Mouse (Mus musculus): ENCODE measurements around the gene BC048562. TPM values are rescaled to one million over a fixed set of nuclear protein-coding genes. Genes with fewer than 3 reads are reported as not detected.

Gene BC048562
- not detected for total RNA-seq (2021)
- long read RNA-seq, experiment 1: 0 reads
- long read RNA-seq, experiment 2: 0 reads

GRCm38 (mm10) chr9:108436182-108436581 lies at the start of gene BC048562:
BC048562 (plus strand) TSS chr9:108436482.
- DNase-seq (ENCODE audit: extremely low spot score in 1 of 2, low spot score in 2 of 2): no peak
- TF ChIP-seq CTCF (IDR thresholded peaks at IDR 0.05): no peak
- Histone ChIP-seq H3K4me3 (no peak within 1 kb of the TSS), H3K27ac (no peak within 1 kb of the TSS)
- intact Hi-C loops (cut with DNase I): no loop called here

GRCm38 (mm10) chr9:108386816-108387215 lies 49.5 kb upstream of the BC048562 start:
- no peak overlapping the region for H3K27ac ChIP-seq
- no peak for TF ChIP-seq CTCF (IDR thresholded peaks at IDR 0.05)
- DNase-seq (ENCODE audit: extremely low spot score in 1 of 2, low spot score in 2 of 2): no peak
- intact Hi-C loops (cut with DNase I): no loop called here
- H3K4me3 ChIP-seq: no peak overlapping the region

GRCm38 (mm10) chr9:108388601-108389000 lies 47.7 kb upstream of the BC048562 start:
- no peak overlapping the region for H3K27ac ChIP-seq
- intact Hi-C loops (cut with DNase I): no loop called here
- no peak overlapping the region for H3K4me3 ChIP-seq
- no peak for TF ChIP-seq CTCF (IDR thresholded peaks at IDR 0.05)
- DNase-seq (ENCODE audit: extremely low spot score in 1 of 2, low spot score in 2 of 2): no peak

DNA sequence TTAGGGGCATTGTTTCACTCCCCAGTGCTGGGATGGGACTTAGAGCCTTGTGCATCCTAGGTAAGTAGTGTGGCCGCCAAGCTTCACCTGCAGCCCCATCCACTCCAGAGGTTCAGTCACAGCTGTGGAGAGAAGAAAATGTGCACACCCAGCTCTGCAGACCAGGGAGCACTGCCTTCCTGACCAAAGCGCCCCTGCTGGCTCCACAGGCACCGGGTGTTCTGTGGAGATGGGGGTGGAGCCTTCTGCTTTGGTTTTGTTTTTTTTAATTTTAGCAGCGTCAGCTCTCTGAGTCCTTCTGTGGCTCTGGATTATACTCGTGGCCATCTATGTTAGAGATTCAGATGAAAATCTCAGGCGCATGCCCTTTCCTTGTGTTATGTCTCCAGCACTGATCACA lies 47.1 kb upstream of the BC048562 start:
- H3K27ac ChIP-seq: no peak overlapping the region
- intact Hi-C loops (cut with DNase I): no loop called here
- H3K4me3 ChIP-seq: no peak overlapping the region
- no peak for DNase-seq (ENCODE audit: extremely low spot score in 1 of 2, low spot score in 2 of 2)
- TF ChIP-seq CTCF (IDR thresholded peaks at IDR 0.05): peak; percentile 11; the same call in 1 of the 2 replicates

DNA sequence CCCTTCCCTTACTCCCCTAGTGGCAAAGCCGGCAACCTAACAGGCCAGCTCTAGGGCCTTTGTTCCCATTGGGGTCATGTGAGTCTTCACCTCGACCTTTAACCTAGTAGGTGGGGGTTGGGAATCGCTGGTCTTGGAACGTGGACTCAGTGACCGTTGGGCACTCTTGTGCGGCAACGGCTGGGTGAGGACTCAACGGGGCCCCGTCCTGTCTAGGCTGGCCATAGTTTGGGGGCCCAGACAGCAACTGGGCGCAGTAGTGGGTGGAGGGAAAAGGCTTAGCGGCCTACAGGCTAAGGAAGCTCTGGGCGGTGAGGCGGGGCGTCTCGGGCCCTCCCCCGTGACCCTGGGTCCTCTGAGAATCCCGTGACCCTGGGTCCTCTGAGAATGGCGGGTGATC lies 43.6 kb upstream of the BC048562 start, which contains the start of gene 1700102P08Rik:
Gene 1700102P08Rik, plus strand, starts transcription at position 130 of the 400 bp plus-strand sequence.
- intact Hi-C loops (cut with DNase I): no loop called here

DNA sequence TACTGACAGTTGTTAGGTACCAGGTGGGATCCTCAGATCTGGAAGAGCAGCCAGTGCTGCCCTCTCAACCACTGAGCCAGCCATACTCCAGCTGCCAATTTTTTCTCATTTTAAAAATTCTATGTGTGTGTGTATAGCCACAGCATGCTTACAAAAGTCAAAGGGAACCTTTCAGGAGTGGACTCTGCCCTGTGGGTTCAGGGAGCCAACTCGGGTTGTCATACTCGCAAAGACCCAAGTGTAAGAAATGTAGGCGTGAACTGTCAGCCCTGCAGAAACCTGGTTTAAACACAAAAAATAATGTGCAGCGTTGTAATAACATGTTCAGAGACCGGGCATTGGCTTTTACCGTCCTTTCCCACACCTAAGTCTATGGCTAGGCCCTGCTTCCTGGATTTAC lies 42.1 kb upstream of the BC048562 start:
- intact Hi-C loops (cut with DNase I): no loop called here
- Histone ChIP-seq H3K4me3 (no peak overlapping the region), H3K27ac (no peak overlapping the region)
- no peak for DNase-seq (ENCODE audit: extremely low spot score in 1 of 2, low spot score in 2 of 2)
- no peak for TF ChIP-seq CTCF (IDR thresholded peaks at IDR 0.05)

More for the DNA sequence above, 43.6 kb upstream of the BC048562 start, which contains the start of gene 1700102P08Rik:
- no peak for TF ChIP-seq CTCF (IDR thresholded peaks at IDR 0.05)
- Histone ChIP-seq H3K4me3 (no peak within 1 kb of the TSS), H3K27ac (no peak within 1 kb of the TSS)
- no peak for DNase-seq (ENCODE audit: extremely low spot score in 1 of 2, low spot score in 2 of 2)

- Histone ChIP-seq H3K27ac (no peak overlapping the region), H3K4me3 (no peak overlapping the region)
- TF ChIP-seq CTCF (IDR thresholded peaks at IDR 0.05): no peak
- intact Hi-C loops (cut with DNase I): no loop called here
- DNase-seq (ENCODE audit: extremely low spot score in 1 of 2, low spot score in 2 of 2): no peak
These were observed 40.9 kb upstream of the BC048562 start for GRCm38 (mm10) chr9:108395427-108395826.

GRCm38 (mm10) chr9:108398324-108398723 lies 38.0 kb upstream of the BC048562 start:
- intact Hi-C loops (cut with DNase I): no loop called here

DNA sequence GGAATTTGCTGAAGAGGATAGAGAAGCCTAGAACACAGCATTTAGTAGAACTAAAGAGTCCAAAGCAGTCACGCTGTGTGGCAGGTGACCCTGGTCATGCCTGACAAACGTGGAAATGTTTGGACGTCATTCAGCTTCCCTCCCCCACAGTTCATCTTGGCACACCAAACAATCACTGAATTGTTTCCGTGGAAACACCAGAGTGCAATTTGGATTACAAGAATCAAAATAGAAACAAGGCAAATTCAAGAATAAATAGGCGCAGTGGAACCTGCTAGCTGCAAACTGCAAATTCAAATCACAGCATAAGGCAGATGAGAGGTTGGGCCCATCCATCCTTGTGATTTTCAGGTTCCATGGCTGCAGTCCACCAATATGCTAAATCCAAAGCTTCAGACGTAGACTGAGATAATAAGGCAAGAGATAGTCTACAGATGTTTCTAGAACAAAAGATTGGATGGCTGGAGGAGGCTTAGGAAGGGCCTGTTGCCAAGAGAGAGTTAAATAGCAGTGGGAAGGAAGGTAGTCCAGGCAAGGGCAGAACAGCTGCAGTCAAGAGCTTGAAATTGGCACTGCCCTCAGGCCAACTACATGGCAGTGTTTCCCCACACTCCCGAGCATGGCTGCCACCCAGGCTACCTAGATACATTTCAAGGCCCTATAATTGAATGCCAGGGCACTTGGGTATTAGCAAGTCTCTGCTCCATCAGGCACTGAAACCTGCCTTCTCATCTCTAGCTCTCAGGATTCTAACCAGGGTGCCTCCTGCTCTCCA lies 34.9 kb upstream of the BC048562 start:
- TF ChIP-seq CTCF (IDR thresholded peaks at IDR 0.05): no peak
- Histone ChIP-seq H3K4me3 (no peak overlapping the region), H3K27ac (peak overlapping the region; percentile 83)
- intact Hi-C loops (cut with DNase I): loop anchor here (1.0 to 2.0 kb wide), 2 partner anchors 10 to 51 kb away; no protein-coding TSS in a partner anchor
- DNase-seq (ENCODE audit: extremely low spot score in 1 of 2, low spot score in 2 of 2): peak; percentile 49 to 55

More at GRCm38 (mm10) chr9:108398324-108398723, 38.0 kb upstream of the BC048562 start:
- no peak overlapping the region for H3K4me3 ChIP-seq
- DNase-seq (ENCODE audit: extremely low spot score in 1 of 2, low spot score in 2 of 2): no peak
- TF ChIP-seq CTCF (IDR thresholded peaks at IDR 0.05): no peak
- H3K27ac ChIP-seq: no peak overlapping the region

- Histone ChIP-seq H3K27ac (no peak overlapping the region), H3K4me3 (no peak overlapping the region)
- intact Hi-C loops (cut with DNase I): loop anchor here (2.0 kb wide), 1 partner anchor 38 kb away; no protein-coding TSS in a partner anchor
- DNase-seq (ENCODE audit: extremely low spot score in 1 of 2, low spot score in 2 of 2): peak; percentile 26 to 46
- TF ChIP-seq CTCF (IDR thresholded peaks at IDR 0.05): no peak
These were observed 33.2 kb upstream of the BC048562 start for GRCm38 (mm10) chr9:108403081-108403480.

GRCm38 (mm10) chr9:108404451-108404850 lies 31.8 kb upstream of the BC048562 start:
- intact Hi-C loops (cut with DNase I): no loop called here

DNA sequence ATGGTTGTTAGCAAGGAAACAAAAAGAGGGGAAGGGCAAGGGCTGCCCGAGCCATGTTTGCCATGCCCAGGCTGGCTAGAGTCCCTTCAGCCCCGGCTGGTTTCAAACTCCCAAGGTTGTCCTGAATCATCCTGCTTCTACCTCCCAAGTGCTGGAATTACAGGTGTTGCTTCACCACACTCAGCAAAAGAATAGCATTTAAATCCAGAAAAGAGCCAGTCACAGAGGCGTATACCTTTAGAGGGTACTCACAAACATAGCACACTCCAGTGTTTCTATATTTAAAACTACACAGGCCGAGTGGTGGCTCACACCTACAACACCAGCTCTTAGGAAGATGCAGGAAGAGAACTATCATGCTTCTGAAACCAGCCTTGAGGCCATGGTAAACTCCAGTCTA lies 26.7 kb upstream of the BC048562 start:
- intact Hi-C loops (cut with DNase I): no loop called here

More at GRCm38 (mm10) chr9:108404451-108404850, 31.8 kb upstream of the BC048562 start:
- Histone ChIP-seq H3K27ac (no peak overlapping the region), H3K4me3 (no peak overlapping the region)
- no peak for TF ChIP-seq CTCF (IDR thresholded peaks at IDR 0.05)
- no peak for DNase-seq (ENCODE audit: extremely low spot score in 1 of 2, low spot score in 2 of 2)

More for the DNA sequence above, 26.7 kb upstream of the BC048562 start:
- DNase-seq (ENCODE audit: extremely low spot score in 1 of 2, low spot score in 2 of 2): no peak
- Histone ChIP-seq H3K27ac (no peak overlapping the region), H3K4me3 (no peak overlapping the region)
- TF ChIP-seq CTCF (IDR thresholded peaks at IDR 0.05): no peak

Measured in left cerebral cortex, adult 2 months (tissue).